Mouse (Mus musculus) embryonic facial prominence, embryonic 15.5 days (tissue): Measurements from ENCODE around the gene Nfatc2ip. TPM values are rescaled to one million over a fixed set of nuclear protein-coding genes. Genes with fewer than 3 reads are reported as not detected.
A peak's percentile ranks its signal among the peaks of the same experiment; 100 is the strongest.

ENCODE experiments used
- ATAC-seq: fragments of 200-750 bp; cut with Nextera tagmentation; 2 replicates; pipeline ENCODE4 v1.8.0; 2017; ENCODE audit warnings: low read depth, moderate TSS enrichment; ENCODE audit not compliant: insufficient number of reproducible peaks, low FRiP score, low TSS enrichment
- H3K27ac ChIP-seq: fragments of 300-500 bp; sonication (generic); replicated peaks from 2 replicates; pipeline ENCODE4 v1.5.1; 2015; ENCODE audit warnings: mild to moderate bottlenecking, inconsistent platforms
- H3K27me3 ChIP-seq: fragments of 300-500 bp; sonication (generic); 2 replicates; pipeline ENCODE4 v1.6.1; 2015; ENCODE audit warnings: inconsistent platforms
- H3K36me3 ChIP-seq: fragments of 300-500 bp; sonication (generic); 2 replicates; pipeline ENCODE4 v1.6.1; 2015; ENCODE audit warnings: mild to moderate bottlenecking, inconsistent platforms
- H3K4me1 ChIP-seq: fragments of 300-500 bp; sonication (generic); 2 replicates; pipeline ENCODE4 v1.6.1; 2015; ENCODE audit warnings: inconsistent platforms
- H3K4me2 ChIP-seq: fragments of 300-500 bp; sonication (generic); replicated peaks from 2 replicates; pipeline ENCODE4 v1.6.1; 2015; ENCODE audit warnings: mild to moderate bottlenecking, inconsistent platforms
- H3K4me3 ChIP-seq: fragments of 300-500 bp; sonication (generic); replicated peaks from 2 replicates; pipeline ENCODE4 v1.5.1; 2015; ENCODE audit warnings: mild to moderate bottlenecking, inconsistent platforms
- H3K9ac ChIP-seq: fragments of 300-500 bp; sonication (generic); 2 replicates; pipeline ENCODE4 v1.6.1; 2015; ENCODE audit warnings: inconsistent platforms
- H3K9me3 ChIP-seq: fragments of 300-500 bp; sonication (generic); replicated peaks from 2 replicates; pipeline ENCODE4 v1.6.1; 2016; ENCODE audit warnings: inconsistent platforms
- WGBS: fragments of 180-500 bp; shearing (Covaris S2); methylation state at CpG from one replicate; pipeline ENCODE4 v1.1.7; 2015; 5-methylcytosine and 5-hydroxymethylcytosine counted together
- polyA plus RNA-seq: library from polyadenylated mRNA; unstranded; fragments of >200 nt; fragmentation: Nextera tagmentation; extraction: Ambion mirVana; gene quantifications from 2 replicates; pipeline ENCODE4 v1.2.1, GENCODE M21; 2015

Gene Nfatc2ip
- 2.2 and 3.2 TPM in 2 replicates for polyA plus RNA-seq

DNA sequence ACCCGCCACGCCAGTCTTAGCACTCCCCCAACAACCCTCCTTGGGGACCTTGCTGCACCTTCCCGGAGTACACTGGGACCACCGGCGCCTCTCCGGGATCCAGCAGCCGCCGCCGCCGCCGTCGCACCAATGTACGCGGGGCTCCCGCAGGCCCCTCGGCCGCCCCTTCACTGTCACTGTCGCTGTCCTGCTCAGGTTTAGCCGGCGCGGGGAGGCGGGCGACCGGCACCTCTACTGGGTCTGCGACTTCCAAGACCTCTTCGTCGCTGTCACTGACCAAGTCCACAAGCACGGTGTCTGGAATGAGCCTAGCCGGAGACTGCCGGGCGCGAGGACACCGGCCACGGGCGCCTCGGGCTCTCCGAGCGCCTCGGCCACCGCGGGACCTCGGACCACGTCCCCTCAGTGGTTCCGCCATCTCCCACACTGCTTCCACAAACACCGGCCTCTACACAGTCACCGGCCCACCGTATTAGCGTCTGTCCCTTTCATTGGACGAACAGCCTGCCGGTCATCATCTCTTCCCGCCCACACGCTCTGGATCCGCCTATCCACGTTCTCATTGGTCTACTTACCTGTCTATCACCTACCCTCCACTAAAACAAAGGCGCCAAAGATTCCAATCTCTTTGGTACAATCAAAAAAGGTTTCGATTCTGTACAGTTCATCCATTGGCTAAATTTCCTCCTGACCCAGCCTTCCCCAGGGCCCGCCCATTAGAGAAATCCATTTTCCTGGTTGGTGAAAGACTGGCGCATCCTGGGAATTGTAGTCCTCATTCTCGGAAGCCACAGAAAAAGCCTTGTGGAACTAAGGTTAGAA, at the start of gene Nfatc2ip:
Gene Nfatc2ip, minus strand, starts transcription at position 440 of the 822 bp plus-strand sequence.
- H3K36me3 ChIP-seq = 0 out of 2 replicates have a peak, but pooled peaks cover 4% of the 10 kb centered on the region
- peak within 1 kb of the TSS; percentile 68 for H3K9ac ChIP-seq
- H3K4me1 ChIP-seq = peaks cover 6% of the 10 kb centered on the region
- peak within 1 kb of the TSS; percentile 88 for H3K4me2 ChIP-seq
- no peaks in the 10 kb centered on the region for H3K9me3 ChIP-seq
- H3K27me3 ChIP-seq = no peaks in the 10 kb centered on the region
- H3K27ac ChIP-seq = no peak within 1 kb of the TSS
- H3K4me3 ChIP-seq = peak within 1 kb of the TSS; percentile 98
- under 1% methylated on average over 59 of the region's 59 CpGs for WGBS
- peak; percentile 100 for ATAC-seq

GRCm38 (mm10) chr7:126446217-126446616, 49.7 kb upstream of the Nfatc2ip start:
- H3K27me3 ChIP-seq = no peaks in the 10 kb centered on the region
- no peaks in the 10 kb centered on the region for H3K9me3 ChIP-seq
- H3K4me1 ChIP-seq = no peaks in the 10 kb centered on the region
- no peak overlapping the region for H3K27ac ChIP-seq
- no peak for ATAC-seq
- 91% methylated on average over 21 of the region's 21 CpGs for WGBS
- H3K9ac ChIP-seq = no peak overlapping the region
- peaks cover 60% of the 10 kb centered on the region for H3K36me3 ChIP-seq
- H3K4me2 ChIP-seq = no peak overlapping the region
- no peak overlapping the region for H3K4me3 ChIP-seq

DNA sequence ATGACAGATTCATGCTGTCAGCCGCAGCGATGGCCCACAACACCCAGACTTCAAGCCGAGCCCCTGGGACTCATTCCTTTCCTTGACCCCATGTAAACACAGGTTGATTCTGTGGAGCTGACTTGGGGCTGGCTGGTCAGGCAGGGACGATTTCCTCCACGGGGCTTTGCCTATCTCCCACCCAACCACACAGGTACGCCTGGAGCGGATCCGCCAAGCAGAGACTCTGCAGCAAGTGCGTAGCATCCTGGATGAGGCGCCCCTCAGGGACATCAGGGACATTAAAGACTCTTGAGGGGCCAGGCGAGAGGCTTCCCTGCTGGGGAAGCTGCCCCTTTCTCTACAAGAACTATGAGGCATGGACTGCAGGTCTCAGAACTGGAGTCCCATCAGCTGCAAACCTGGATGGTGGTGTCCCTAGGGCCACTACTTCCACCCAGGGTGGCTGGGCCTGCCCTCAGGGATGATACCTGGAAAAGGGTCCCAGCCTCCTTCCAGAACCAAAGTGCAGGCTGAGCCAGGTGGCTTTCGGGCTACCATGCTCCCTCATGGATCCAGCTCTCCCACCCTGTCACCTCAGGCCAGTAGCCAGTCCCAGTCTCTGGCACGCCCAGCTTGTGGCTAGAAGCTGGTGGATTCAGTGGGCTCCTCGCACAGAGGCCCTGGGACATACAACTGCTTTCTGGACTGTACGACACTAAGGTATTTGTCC, 48.7 kb upstream of the Nfatc2ip start:
- H3K36me3 ChIP-seq = peaks cover 62% of the 10 kb centered on the region

DNA sequence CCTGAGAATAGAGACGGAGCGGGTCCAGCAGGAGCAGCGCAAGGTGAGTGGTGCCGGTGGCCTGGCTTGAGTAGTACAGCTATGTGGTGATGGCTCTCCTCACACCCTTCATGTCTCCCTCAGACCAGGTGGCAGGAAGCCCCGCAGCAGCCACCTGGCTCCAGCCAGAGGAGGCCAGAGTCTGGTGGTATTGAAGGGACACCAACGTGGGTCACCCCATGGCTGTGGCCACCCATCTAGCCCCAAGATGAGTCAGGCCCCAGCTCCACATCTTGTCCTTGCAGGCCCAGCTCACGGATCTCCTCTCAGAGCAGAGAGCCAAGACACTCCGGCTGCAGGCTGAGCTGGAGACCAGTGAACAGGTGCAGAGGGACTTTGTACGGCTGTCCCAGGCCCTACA, 48.0 kb upstream of the Nfatc2ip start:
- no peak overlapping the region for H3K4me3 ChIP-seq
- 91% methylated on average over 9 of the region's 9 CpGs for WGBS
- ATAC-seq = no peak
- no peak overlapping the region for H3K4me2 ChIP-seq
- no peaks in the 10 kb centered on the region for H3K4me1 ChIP-seq
- peaks cover 63% of the 10 kb centered on the region for H3K36me3 ChIP-seq
- no peak overlapping the region for H3K27ac ChIP-seq
- no peaks in the 10 kb centered on the region for H3K27me3 ChIP-seq
- H3K9ac ChIP-seq = no peak overlapping the region
- H3K9me3 ChIP-seq = no peaks in the 10 kb centered on the region

More for the DNA sequence above, 48.7 kb upstream of the Nfatc2ip start:
- 94% methylated on average over 15 of the region's 15 CpGs for WGBS
- Histone ChIP-seq H3K4me3 (no peak overlapping the region), H3K9ac (no peak overlapping the region), H3K27ac (no peak overlapping the region), H3K4me2 (no peak overlapping the region), H3K4me1 (no peaks in the 10 kb centered on the region), H3K9me3 (no peaks in the 10 kb centered on the region), H3K27me3 (no peaks in the 10 kb centered on the region)
- ATAC-seq = no peak

DNA sequence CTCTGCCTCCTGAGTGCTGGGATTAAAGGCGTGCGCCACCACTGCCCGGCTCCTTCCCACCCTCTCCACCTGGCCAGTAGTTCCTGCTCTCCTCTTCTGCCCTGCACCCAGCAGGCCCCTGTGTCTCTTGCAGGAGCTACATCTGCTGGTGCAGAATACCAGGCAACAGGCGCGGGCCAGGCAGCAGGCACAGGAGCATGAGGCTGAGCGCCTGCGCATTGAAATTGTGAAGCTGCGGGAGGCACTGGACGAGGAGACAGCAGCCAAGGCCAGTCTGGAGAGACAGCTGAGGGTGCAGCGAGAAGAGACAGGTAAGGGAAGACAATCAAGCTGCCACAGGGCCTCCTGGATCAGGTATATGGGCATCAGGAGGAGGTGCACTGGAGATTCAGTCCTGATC, 47.5 kb upstream of the Nfatc2ip start:
- WGBS = 92% methylated on average over 10 of the region's 10 CpGs
- no peak overlapping the region for H3K4me3 ChIP-seq
- ATAC-seq = no peak
- no peak overlapping the region for H3K4me2 ChIP-seq
- no peak overlapping the region for H3K9ac ChIP-seq
- no peaks in the 10 kb centered on the region for H3K9me3 ChIP-seq
- H3K36me3 ChIP-seq = peaks cover 60% of the 10 kb centered on the region
- no peaks in the 10 kb centered on the region for H3K4me1 ChIP-seq
- H3K27me3 ChIP-seq = no peaks in the 10 kb centered on the region
- no peak overlapping the region for H3K27ac ChIP-seq

- 79% methylated on average over 9 of the region's 9 CpGs for WGBS
Observed at GRCm38 (mm10) chr7:126440134-126440533, 43.6 kb upstream of the Nfatc2ip start.

GRCm38 (mm10) chr7:126436851-126437250, 40.3 kb upstream of the Nfatc2ip start:
- Histone ChIP-seq H3K27me3 (no peaks in the 10 kb centered on the region), H3K9ac (no peak overlapping the region), H3K27ac (no peak overlapping the region), H3K4me1 (no peaks in the 10 kb centered on the region), H3K36me3 (peaks cover 24% of the 10 kb centered on the region), H3K9me3 (no peaks in the 10 kb centered on the region), H3K4me3 (no peak overlapping the region), H3K4me2 (no peak overlapping the region)
- WGBS = 21% methylated on average over 8 of the region's 8 CpGs
- no peak for ATAC-seq

More at GRCm38 (mm10) chr7:126440134-126440533, 43.6 kb upstream of the Nfatc2ip start:
- Histone ChIP-seq H3K27ac (no peak overlapping the region), H3K4me1 (no peaks in the 10 kb centered on the region), H3K27me3 (no peaks in the 10 kb centered on the region), H3K36me3 (peaks cover 35% of the 10 kb centered on the region), H3K4me3 (no peak overlapping the region), H3K4me2 (no peak overlapping the region), H3K9ac (no peak overlapping the region), H3K9me3 (no peaks in the 10 kb centered on the region)
- 0 out of 2 replicates have a peak, but pooled peaks have one; percentile 15 for ATAC-seq

DNA sequence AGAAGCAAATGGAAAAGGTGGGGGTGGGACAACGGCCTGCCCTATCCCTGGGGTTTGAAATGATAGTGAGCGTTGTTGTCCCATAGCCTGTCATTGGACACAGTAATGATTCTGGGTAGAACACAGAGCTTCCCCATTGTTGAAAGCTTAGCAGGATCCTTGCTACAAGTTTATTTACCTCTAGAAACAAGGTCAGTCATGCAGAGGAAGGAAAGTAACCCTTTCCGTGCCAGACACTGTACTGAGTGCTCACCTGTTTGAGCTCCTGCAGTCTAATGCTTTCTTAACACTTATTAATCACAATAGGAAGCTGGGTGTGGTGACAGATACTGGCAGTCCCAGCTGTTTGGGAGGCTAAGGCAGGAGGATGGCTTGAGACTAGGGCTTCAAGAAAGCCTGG, 39.3 kb upstream of the Nfatc2ip start:
- no peak for ATAC-seq
- 87% methylated on average over 3 of the region's 3 CpGs for WGBS
- Histone ChIP-seq H3K9ac (no peak overlapping the region), H3K4me2 (no peak overlapping the region), H3K27ac (no peak overlapping the region), H3K9me3 (no peaks in the 10 kb centered on the region), H3K36me3 (peaks cover 20% of the 10 kb centered on the region), H3K4me1 (no peaks in the 10 kb centered on the region), H3K4me3 (no peak overlapping the region), H3K27me3 (no peaks in the 10 kb centered on the region)

DNA sequence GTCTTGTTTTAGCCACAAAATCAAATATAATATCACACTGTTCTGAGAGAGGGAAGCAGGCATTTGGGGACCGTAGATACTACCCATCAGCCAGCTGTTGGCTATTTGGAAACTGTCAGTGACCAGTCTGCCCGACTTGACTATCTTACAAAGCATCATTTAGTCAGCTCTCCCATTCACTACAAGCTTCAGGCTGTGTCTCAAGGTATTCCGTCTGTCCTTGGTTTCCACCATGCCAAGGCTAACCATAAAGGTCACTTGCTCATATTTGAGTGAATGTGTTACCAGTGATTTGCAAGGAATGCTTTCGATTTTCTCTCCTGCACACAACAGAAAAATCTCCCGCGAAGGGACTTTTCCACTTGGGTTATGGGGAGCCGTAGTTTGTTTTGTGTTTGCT, 38.2 kb upstream of the Nfatc2ip start:
- WGBS = 88% methylated on average over 7 of the region's 7 CpGs

DNA sequence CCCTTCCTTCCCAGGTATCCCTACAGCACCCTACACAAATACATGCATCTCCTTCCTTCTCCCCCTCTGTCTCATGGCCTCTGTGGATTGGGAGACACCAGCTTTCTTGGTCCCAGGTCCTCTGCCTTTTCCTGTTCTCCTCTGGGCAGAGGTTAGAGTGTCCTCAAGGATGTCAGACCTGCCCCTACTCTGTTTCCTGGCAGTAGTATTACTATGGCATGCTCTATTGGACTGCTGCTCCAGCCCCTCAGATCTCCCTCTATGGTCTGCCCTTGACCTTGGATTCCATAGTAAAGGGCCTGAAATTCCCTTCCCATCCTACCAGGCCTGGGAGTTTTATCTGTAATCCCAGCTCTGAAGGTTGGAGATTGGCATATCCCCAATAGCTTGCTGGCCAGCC, 33.6 kb upstream of the Nfatc2ip start:
- Histone ChIP-seq H3K4me3 (no peak overlapping the region), H3K4me1 (peaks cover 18% of the 10 kb centered on the region), H3K36me3 (peaks cover 12% of the 10 kb centered on the region), H3K27ac (no peak overlapping the region), H3K27me3 (no peaks in the 10 kb centered on the region), H3K9ac (no peak overlapping the region), H3K4me2 (peak overlapping the region; percentile 85; the same call in 1 of the 2 replicates), H3K9me3 (no peaks in the 10 kb centered on the region)
- no peak for ATAC-seq

More for the DNA sequence above, 38.2 kb upstream of the Nfatc2ip start:
- H3K27me3 ChIP-seq = no peaks in the 10 kb centered on the region
- peaks cover 3% of the 10 kb centered on the region for H3K4me1 ChIP-seq
- no peak overlapping the region for H3K4me3 ChIP-seq
- no peak overlapping the region for H3K9ac ChIP-seq
- no peaks in the 10 kb centered on the region for H3K9me3 ChIP-seq
- H3K4me2 ChIP-seq = no peak overlapping the region
- H3K27ac ChIP-seq = no peak overlapping the region
- no peak for ATAC-seq
- H3K36me3 ChIP-seq = peaks cover 16% of the 10 kb centered on the region

DNA sequence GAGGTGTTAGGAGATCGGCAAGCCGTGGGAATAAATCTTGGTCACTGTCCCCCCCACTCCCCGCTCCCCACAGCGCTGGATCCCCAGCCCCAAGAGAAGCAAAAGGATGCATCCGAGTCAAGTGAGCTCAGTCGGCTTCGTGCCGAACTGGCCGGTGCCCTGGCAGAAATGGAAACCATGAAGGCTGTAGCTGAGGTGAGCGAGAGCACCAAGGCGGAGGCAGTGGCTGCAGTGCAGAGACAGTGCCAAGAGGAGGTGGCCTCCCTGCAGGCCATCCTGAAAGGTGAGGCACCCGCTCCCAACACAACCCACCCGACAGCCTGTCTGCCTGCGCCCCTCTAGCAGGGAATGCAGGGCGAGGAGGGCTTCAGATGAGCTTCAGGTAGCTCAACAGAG, 33.0 kb upstream of the Nfatc2ip start:
- Histone ChIP-seq H3K4me2 (peak overlapping the region; percentile 85), H3K9me3 (no peaks in the 10 kb centered on the region), H3K27me3 (no peaks in the 10 kb centered on the region), H3K9ac (peak overlapping the region; percentile 61), H3K27ac (peak overlapping the region; percentile 96), H3K4me3 (peak overlapping the region; percentile 80), H3K36me3 (peaks cover 9% of the 10 kb centered on the region), H3K4me1 (peaks cover 18% of the 10 kb centered on the region)
- no peak for ATAC-seq
- 22% methylated on average over 15 of the region's 15 CpGs for WGBS
